In genomic region chr9:58199381-58200269, GRCm38 (mm10) we compare ENCODE assay signal across 7 mouse cellular contexts. TPM values are rescaled to one million over a fixed set of nuclear protein-coding genes. Genes with fewer than 3 reads are reported as not detected.
A peak's percentile ranks its signal among the peaks of the same experiment; 100 is the strongest.
DNase-seq lines count a peak whose midpoint lies in the region; ATAC-seq lines count a peak whose summit lies in the region.

No protein-coding gene starts in this region.

- no peaks in the 10 kb centered on the region for H3K9me3 ChIP-seq in embryonic facial prominence, embryonic 15.5 days (replicated peaks)
- no peaks in the 10 kb centered on the region for H3K9me3 ChIP-seq in hindbrain, embryonic 15.5 days
- H3K9me3 ChIP-seq in neural tube, embryonic 12.5 days, result no peaks in the 10 kb centered on the region

- WGBS in embryonic facial prominence, embryonic 15.5 days, result 3% methylated on average over 41 of the region's 41 CpGs
- 1% methylated on average over 41 of the region's 41 CpGs for WGBS in hindbrain, embryonic 15.5 days
- WGBS in neural tube, embryonic 12.5 days, result 1% methylated on average over 41 of the region's 41 CpGs

- H3K27me3 ChIP-seq in embryonic facial prominence, embryonic 15.5 days, result peaks cover 96% of the 10 kb centered on the region
- H3K27me3 ChIP-seq in hindbrain, embryonic 15.5 days, result peaks cover 81% of the 10 kb centered on the region
- H3K27me3 ChIP-seq in neural tube, embryonic 12.5 days (replicated peaks), result peaks cover 94% of the 10 kb centered on the region

- no peak for ATAC-seq in embryonic facial prominence, embryonic 15.5 days (ENCODE audit: insufficient number of reproducible peaks, low FRiP score, low TSS enrichment, low read depth)
- no peak for ATAC-seq in hindbrain, embryonic 15.5 days (ENCODE audit: low FRiP score, low read depth)
- ATAC-seq in neural tube, embryonic 12.5 days (ENCODE audit: low FRiP score, low read depth), result no peak

- H3K9ac ChIP-seq in embryonic facial prominence, embryonic 15.5 days, result no peak overlapping the region
- peak overlapping the region; percentile 38 for H3K9ac ChIP-seq in hindbrain, embryonic 15.5 days
- peak overlapping the region; percentile 53 for H3K9ac ChIP-seq in neural tube, embryonic 12.5 days

- H3K27ac ChIP-seq in embryonic facial prominence, embryonic 15.5 days (replicated peaks), result no peak overlapping the region
- H3K27ac ChIP-seq in hindbrain, embryonic 15.5 days (replicated peaks), result peak overlapping the region; percentile 70
- no peak overlapping the region for H3K27ac ChIP-seq in neural tube, embryonic 12.5 days

- no peaks in the 10 kb centered on the region for H3K36me3 ChIP-seq in embryonic facial prominence, embryonic 15.5 days
- H3K36me3 ChIP-seq in hindbrain, embryonic 15.5 days, result no peaks in the 10 kb centered on the region
- no peaks in the 10 kb centered on the region for H3K36me3 ChIP-seq in neural tube, embryonic 12.5 days

- H3K4me2 ChIP-seq in embryonic facial prominence, embryonic 15.5 days (replicated peaks), result peak overlapping the region; percentile 50
- peak overlapping the region; percentile 64 for H3K4me2 ChIP-seq in hindbrain, embryonic 15.5 days
- H3K4me2 ChIP-seq in neural tube, embryonic 12.5 days (replicated peaks), result peak overlapping the region; percentile 57

- peak; percentile 21 to 36 for DNase-seq in layer of hippocampus, postnatal 25 days (ENCODE audit: extremely low spot score in 1 of 2, low spot score in 1 of 2)
- DNase-seq in layer of hippocampus, adult 9-10 months (ENCODE audit: low spot score), result no peak
- DNase-seq in spleen, adult 12 weeks (ENCODE audit: low spot score), result no peak
- DNase-seq in testis, postnatal 14 days (ENCODE audit: low spot score), result no peak

- peak overlapping the region; percentile 30 for H3K4me3 ChIP-seq in embryonic facial prominence, embryonic 15.5 days (replicated peaks)
- H3K4me3 ChIP-seq in hindbrain, embryonic 15.5 days, result peak overlapping the region; percentile 35
- peak overlapping the region; percentile 32 for H3K4me3 ChIP-seq in neural tube, embryonic 12.5 days

- H3K4me1 ChIP-seq in embryonic facial prominence, embryonic 15.5 days, result peaks cover 79% of the 10 kb centered on the region
- H3K4me1 ChIP-seq in hindbrain, embryonic 15.5 days (replicated peaks), result peaks cover 78% of the 10 kb centered on the region
- H3K4me1 ChIP-seq in neural tube, embryonic 12.5 days, result peaks cover 47% of the 10 kb centered on the region

RNA-seq across cellular contexts. Expression of gene Islr, which starts 4.5 kb away (rescaled TPM):
- 10 to 100 TPM; 11.3 to 15.0 TPM for total RNA-seq in layer of hippocampus, postnatal 25 days (2021)
- polyA plus RNA-seq in embryonic facial prominence, embryonic 15.5 days (2015; fragmentation: Nextera tagmentation; extraction: Ambion mirVana), result 150 and 165 TPM in 2 replicates
- 37.1 and 44.2 TPM in 2 replicates for polyA plus RNA-seq in hindbrain, embryonic 15.5 days (2015; fragmentation: Nextera tagmentation; extraction: Ambion mirVana)
- 48.7 and 51.6 TPM in 2 replicates for polyA plus RNA-seq in neural tube, embryonic 12.5 days (2016; fragmentation: Nextera tagmentation; extraction: Ambion mirVana)

RNA-seq across cellular contexts. Expression of gene Islr2, which starts 4.5 kb away (rescaled TPM):
- 100 to 1,000 TPM; 152 TPM for total RNA-seq in layer of hippocampus, postnatal 25 days (2021)
- 0.80 and 0.81 TPM in 2 replicates for polyA plus RNA-seq in embryonic facial prominence, embryonic 15.5 days (2015; fragmentation: Nextera tagmentation; extraction: Ambion mirVana)
- 20.1 and 27.6 TPM in 2 replicates for polyA plus RNA-seq in hindbrain, embryonic 15.5 days (2015; fragmentation: Nextera tagmentation; extraction: Ambion mirVana)
- polyA plus RNA-seq in neural tube, embryonic 12.5 days (2016; fragmentation: Nextera tagmentation; extraction: Ambion mirVana), result 13.8 and 15.4 TPM in 2 replicates

RNA-seq across cellular contexts. Expression of gene Pml, which starts 50.0 kb away (rescaled TPM):
- 10 to 100 TPM in 1 of 2 experiments, 1 to 10 TPM in 1; 8.4 to 11.0 TPM for total RNA-seq in layer of hippocampus, postnatal 25 days (2021)
- 14.5 and 17.0 TPM in 2 replicates for polyA plus RNA-seq in embryonic facial prominence, embryonic 15.5 days (2015; fragmentation: Nextera tagmentation; extraction: Ambion mirVana)
- polyA plus RNA-seq in hindbrain, embryonic 15.5 days (2015; fragmentation: Nextera tagmentation; extraction: Ambion mirVana), result 4.3 and 5.2 TPM in 2 replicates
- polyA plus RNA-seq in neural tube, embryonic 12.5 days (2016; fragmentation: Nextera tagmentation; extraction: Ambion mirVana), result 5.6 and 8.2 TPM in 2 replicates

RNA-seq across cellular contexts. Expression of gene Stoml1, which starts 53.3 kb away (rescaled TPM):
- total RNA-seq in layer of hippocampus, postnatal 25 days (2021), result 10 to 100 TPM; 71.3 to 78.6 TPM
- polyA plus RNA-seq in embryonic facial prominence, embryonic 15.5 days (2015; fragmentation: Nextera tagmentation; extraction: Ambion mirVana), result 35.9 and 42.8 TPM in 2 replicates
- 123 and 126 TPM in 2 replicates for polyA plus RNA-seq in hindbrain, embryonic 15.5 days (2015; fragmentation: Nextera tagmentation; extraction: Ambion mirVana)
- polyA plus RNA-seq in neural tube, embryonic 12.5 days (2016; fragmentation: Nextera tagmentation; extraction: Ambion mirVana), result 62.6 and 71.5 TPM in 2 replicates

Comparison
In these comparisons a context has a peak if more than half of its experiments do, and no peak if none do; other contexts are left out.
1. DNase-seq: peak in layer of hippocampus, postnatal 25 days (2 of 2); none in layer of hippocampus, adult 9-10 months (single experiment), spleen, adult 12 weeks (single experiment) and testis, postnatal 14 days (single experiment).
2. Peak in every context shown above with its lines, with median percentiles within 50 percentile points of each other: H3K4me2 ChIP-seq and H3K4me3 ChIP-seq.